Mouse (Mus musculus) small intestine, adult 2 months (tissue): Measurements from ENCODE around the gene Prss12.

ENCODE experiments used
- CTCF ChIP-seq: fragments of 200-500 bp; IDR thresholded peaks from 2 replicates; pipeline ENCODE4 v1.5.1; 2012; ENCODE audit warnings: low read depth, mild to moderate bottlenecking, control low read depth, inconsistent platforms, low read length, moderate library complexity, mixed read lengths; ENCODE audit not compliant: insufficient replicate concordance, insufficient read length; ENCODE audit errors: extremely low read depth
- POLR2A ChIP-seq: fragments of 200-500 bp; IDR thresholded peaks from 2 replicates; pipeline ENCODE4 v1.6.1; 2012; ENCODE audit warnings: low read depth, mild to moderate bottlenecking, control low read depth, inconsistent platforms, low read length, moderate library complexity

DNA sequence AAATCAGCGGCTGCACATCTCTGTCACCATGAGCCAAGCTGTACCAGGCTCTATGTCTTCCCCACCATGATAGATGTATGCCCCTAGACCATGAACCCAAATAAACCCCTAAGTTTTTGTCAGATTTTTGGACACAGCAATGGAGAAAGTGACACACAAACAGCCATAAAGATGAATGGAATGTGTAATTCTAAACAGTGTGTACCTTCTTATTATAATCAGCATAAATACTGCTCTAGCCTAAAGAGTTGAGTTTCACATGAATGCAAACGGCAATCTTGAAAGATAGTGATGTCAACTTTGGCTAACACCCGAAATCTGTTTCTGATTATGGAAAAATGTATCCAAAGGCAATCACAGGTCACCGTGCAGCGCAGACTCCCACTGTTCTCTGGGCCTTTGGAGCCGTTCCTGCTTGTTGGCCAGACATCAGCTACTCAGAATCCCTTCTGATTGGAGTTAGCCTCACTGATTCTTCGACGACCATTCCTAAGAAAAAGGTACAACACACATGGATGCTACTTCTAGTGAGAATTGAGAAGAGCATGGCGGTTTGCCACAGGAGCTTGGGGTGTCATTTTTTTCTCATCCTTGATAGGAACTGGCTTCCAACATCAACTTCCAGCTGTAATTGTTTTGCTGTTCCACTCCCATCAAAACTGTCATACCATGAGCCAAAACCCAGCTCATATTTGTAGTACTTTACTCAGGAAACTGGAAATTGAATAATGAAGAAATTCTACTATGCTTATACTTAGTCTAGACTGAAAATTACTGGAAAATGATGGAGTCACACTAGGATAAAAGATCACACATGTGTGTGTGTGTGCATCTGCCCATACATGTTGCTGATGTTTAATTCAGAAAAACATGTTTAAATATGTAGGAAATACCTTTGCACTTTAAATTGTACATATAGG lies 48.9 kb upstream of the Prss12 start:
- TF ChIP-seq POLR2A = no peak
- no peak for TF ChIP-seq CTCF
